Mouse (Mus musculus): ENCODE results near the gene Mpig6b.

DNA sequence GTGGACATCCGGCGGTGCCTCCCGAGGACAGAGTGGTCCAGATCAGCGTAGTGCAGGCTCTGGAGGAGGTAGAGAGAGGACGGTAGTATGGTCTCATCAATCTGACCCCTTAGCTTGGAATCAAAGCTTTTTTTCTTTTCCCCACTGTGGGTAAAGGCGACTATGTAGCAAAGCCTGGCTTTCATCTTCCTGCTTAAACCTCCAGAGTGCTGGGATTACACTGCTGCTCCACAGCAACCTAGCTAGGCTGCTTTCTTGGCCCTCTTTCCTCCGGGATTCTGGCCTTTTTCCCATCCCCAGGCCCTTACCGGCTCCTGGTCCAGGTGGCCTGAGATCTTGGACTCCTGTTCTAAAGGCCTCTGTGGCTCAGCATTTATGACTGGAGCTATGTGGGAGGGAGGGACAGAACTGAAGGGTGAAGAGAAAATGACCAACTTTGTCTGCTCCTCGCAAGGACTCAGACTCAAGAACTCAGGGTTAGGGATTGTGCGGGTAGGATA is 1.6 kb downstream of the Mpig6b start:
- TF ChIP-seq POLR2A (IDR thresholded peaks at IDR 0.05; ENCODE audit: borderline replicate concordance, extremely low read depth, insufficient read depth, insufficient read length, poor library complexity, severe bottlenecking), result no peak
- TF ChIP-seq CTCF (IDR thresholded peaks at IDR 0.05; ENCODE audit: borderline replicate concordance, extremely low read depth, insufficient read depth, insufficient read length), result no peak

Measured in brain, embryonic 14.5 days (tissue).